Mouse (Mus musculus): ENCODE results near the gene Slco3a1.
"Not testable (repeated sequence)": the region's sequence is repeated elsewhere in the genome, so short reads cannot be mapped to it uniquely, and the experiment has no call there.

Slco3a1 gene

DNA sequence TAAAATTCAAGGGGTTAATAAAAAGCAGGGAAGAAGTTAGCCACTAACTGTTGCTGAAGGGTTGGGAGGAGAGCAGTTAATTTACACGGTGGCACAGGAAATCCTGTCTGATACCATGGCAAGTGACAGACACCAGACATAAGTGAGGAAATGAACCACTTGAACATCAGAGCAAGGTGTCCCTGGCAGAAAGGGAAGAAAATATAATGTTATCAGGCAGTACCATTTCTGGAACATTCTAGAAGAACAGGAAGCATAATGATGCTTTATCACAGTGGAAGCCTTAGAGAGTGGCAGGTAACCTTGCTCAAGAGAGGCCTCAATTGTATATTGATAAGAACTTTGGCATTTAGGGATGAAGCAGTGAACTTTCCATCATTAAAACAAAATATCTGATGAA lies 127.4 kb downstream of the Slco3a1 start:
- no peak for DNase-seq (ENCODE audit: low spot score)

GRCm38 (mm10) chr7:74425941-74426340 lies 128.6 kb downstream of the Slco3a1 start:
- DNase-seq (ENCODE audit: low spot score), result no peak

DNA sequence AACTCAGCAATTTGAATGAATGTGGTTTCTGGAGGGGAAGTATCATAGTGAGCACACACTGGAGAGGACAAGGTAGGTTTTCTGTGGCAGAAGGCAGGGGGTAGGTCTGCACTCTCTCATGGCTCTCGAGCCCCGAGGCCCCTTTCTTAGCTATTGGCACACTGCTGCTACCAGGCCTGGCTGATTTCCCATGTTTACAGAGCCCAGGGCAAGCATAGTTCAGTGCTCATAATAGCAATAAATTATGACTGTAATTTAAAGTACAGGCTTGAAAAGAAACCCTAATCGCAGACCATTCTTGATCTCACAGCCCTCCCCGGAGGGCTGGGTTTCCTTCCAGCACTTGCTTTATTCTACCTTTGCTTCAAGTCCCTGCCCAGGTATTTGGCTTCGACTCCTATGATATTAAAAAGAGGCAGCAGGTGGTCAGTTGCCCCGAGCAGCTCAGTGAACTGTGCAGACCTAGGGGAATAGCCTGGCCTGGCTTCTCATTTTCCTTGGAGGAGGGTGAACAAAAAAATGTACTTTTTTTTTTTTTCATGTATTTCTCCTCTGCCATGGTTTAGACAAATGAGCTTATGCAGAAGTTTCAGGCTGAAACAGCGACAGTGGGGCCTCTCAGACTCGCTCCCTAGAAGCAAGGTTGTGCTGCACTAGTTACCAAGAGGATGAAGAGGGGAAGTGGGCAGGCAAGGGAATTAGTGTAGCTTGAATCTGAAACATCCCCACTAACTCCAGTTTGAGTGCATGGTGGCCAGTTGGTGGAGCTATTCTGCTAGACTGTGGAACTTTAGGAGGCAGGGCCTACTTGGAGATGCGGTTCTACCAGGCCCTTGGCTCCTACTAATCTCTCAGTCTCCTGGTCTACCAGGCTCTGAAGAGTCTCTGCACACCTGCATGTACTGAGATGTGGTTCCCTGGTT lies 130.4 kb downstream of the Slco3a1 start:
- DNase-seq (ENCODE audit: low spot score), result peak; percentile 15

DNA sequence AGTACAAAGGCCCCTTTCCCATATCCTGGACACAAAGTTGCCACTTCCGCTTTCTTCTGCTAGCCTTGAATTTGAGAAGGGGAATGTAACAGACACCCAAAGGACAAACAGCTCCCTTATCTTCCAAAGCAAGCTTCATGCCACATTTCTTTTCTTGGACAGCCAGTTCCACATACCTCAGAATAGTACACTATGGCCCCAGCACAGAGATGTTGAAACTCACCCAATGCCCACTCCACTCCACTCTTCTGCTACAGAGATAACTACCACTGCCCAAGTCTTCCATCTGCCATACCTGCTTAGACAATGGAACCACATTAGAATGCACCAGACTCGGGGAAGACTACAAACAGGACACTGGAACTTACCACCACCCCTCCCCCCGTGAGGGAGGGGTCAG lies 131.3 kb downstream of the Slco3a1 start:
- DNase-seq (ENCODE audit: low spot score), result no peak

GRCm38 (mm10) chr7:74422731-74423130 lies 131.8 kb downstream of the Slco3a1 start:
- no peak for DNase-seq (ENCODE audit: low spot score)

DNA sequence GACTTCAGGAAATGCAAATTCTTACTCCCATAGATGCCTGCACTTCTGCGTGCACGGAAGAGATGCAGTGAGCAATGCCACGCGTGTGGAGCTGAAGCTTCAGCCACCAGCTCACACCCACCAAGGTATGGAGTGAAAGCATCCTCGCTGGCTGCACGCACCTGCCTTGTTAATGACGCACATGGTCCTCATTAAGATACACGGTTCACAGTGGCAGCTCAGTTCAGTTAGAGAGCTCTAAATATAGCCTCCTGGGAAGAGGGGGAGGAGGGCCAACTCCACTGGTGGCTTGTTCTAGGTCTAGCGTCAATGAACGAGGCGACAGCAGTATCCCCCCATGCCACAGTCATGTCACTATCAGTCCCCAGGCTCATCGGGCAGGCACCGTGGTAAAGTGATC lies 132.6 kb downstream of the Slco3a1 start:
- no peak for DNase-seq (ENCODE audit: low spot score)

- no peak for DNase-seq (ENCODE audit: low spot score)
Measured at GRCm38 (mm10) chr7:74421591-74421990, 133.0 kb downstream of the Slco3a1 start.

DNA sequence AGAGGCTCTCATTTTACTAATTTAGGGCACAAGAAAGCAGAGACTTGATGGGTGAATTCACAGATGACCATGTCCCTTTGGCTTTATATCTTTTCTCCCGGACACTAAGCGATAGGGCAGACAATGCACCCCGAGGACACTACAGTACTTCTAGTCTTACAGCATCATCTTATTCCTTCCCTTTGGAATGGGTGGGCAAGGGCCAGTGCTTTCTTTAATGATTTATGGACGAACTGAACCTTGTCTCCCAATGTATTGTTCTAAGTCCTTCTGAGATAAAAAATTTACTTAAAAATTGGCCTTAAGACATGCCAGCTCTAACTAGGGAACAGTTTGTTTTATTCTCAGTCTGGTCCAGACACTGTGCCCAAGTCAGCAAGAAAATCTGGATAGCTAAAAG lies 134.9 kb downstream of the Slco3a1 start:
- no peak for DNase-seq (ENCODE audit: low spot score)

DNA sequence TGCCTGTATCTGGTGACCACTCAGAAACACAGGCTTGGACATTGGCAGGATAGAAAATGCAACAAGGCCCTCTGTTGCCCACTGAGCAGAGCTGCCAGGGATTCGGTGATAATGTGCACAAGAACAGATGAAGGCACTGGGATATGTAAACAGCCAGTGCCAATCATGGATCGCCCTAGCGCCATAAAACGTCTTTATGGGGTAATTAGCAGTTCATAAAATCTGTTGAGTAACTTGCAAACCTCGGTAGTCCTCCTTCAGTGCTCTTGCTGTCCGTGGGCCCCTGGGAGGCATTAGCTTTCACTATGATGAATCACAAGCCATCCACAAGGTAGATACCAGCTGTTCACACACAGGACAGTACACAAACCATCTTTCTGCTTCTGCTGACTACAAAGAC lies 137.6 kb downstream of the Slco3a1 start:
- peak; percentile 18 for DNase-seq (ENCODE audit: low spot score)

- DNase-seq (ENCODE audit: low spot score), result no peak
Measured at GRCm38 (mm10) chr7:74415241-74415640, 139.3 kb downstream of the Slco3a1 start.

- DNase-seq (ENCODE audit: low spot score), result no peak
Measured at GRCm38 (mm10) chr7:74413738-74414716, 140.6 kb downstream of the Slco3a1 start.

DNA sequence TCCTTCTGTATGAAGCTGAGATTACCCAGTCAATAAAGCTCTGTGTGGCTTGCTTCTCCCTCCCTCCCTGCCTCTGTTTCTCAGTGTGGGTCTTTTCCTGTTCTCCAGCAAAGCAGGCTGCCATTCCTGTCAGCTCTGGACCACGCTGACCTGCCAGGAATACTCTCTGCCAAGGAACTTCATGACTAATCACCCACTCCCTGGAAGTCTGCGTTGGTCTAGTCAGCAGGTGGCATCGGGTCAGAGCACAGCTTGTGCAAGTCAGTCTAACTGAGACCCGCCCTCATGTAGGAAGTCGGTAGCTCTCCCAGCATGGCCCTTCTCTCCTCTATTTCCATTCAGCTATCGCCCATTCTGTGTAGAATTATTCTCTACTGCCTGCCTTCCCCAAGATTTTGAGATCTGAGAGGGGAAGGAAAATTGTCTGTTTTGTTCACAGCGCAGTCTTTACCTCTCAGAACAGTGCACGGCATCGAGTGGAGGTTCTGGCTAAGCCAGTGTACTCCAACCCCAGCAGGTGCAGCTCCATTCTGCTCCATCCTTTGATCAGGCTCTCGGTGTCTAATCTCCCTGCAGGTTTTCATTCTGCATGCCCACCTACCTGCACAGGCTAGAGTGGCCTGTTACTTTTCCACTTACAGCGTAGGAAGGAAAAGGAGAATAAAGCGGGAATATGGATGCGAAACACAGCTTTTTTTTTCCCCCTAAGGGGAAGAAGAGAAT lies 145.8 kb downstream of the Slco3a1 start:
- DNase-seq (ENCODE audit: low spot score), result no peak

GRCm38 (mm10) chr7:74407851-74408250 lies 146.7 kb downstream of the Slco3a1 start:
- DNase-seq (ENCODE audit: low spot score), result not testable (repeated sequence)

GRCm38 (mm10) chr7:74399729-74400128 lies 154.9 kb downstream of the Slco3a1 start:
- DNase-seq (ENCODE audit: low spot score), result no peak

- DNase-seq (ENCODE audit: low spot score), result no peak
Measured at GRCm38 (mm10) chr7:74399154-74399553, 155.4 kb downstream of the Slco3a1 start.

GRCm38 (mm10) chr7:74398326-74398725 lies 156.3 kb downstream of the Slco3a1 start:
- no peak for DNase-seq (ENCODE audit: low spot score)

GRCm38 (mm10) chr7:74391451-74391873 lies 163.1 kb downstream of the Slco3a1 start:
- DNase-seq (ENCODE audit: low spot score), result peak; percentile 40

DNA sequence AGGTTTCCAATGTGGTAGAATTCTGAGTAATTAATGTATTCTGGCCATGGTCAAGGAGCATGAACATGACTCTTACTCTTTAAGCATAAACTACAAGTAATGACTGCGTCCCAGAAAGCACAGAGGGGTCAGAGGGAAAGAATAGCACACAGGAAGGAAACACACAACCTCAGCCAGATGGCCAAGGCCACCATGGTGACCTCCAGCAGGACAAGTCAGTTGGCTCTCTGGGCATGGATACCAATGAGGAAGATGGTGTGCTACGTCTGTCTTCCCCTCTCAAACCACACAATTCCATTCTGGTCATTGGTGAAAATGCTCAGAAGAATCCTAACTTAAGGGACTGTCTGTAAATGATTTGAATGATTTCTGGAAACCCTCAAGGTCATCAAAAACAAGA lies 165.0 kb downstream of the Slco3a1 start:
- no peak for DNase-seq (ENCODE audit: low spot score)

DNA sequence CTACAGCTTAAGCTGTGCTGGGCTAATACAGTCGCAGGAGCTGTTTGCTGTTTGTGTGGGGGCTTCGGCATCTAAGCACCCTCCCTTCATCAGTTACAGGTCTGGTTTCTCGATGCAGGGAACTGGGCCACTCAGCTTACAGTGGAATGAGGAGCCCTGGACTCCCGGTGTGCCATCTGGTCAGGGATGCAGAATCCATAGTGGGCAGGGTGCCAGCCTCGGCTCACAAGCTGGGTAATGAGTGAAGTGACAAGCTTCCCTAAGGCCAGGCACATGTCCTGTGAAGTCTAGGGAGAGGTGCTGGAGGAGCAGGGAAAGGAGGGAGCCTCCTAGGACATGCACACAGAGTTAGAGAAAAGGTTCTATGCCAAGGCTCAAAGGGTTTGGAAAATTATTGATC lies 168.3 kb downstream of the Slco3a1 start:
- no peak for DNase-seq (ENCODE audit: low spot score)

DNA sequence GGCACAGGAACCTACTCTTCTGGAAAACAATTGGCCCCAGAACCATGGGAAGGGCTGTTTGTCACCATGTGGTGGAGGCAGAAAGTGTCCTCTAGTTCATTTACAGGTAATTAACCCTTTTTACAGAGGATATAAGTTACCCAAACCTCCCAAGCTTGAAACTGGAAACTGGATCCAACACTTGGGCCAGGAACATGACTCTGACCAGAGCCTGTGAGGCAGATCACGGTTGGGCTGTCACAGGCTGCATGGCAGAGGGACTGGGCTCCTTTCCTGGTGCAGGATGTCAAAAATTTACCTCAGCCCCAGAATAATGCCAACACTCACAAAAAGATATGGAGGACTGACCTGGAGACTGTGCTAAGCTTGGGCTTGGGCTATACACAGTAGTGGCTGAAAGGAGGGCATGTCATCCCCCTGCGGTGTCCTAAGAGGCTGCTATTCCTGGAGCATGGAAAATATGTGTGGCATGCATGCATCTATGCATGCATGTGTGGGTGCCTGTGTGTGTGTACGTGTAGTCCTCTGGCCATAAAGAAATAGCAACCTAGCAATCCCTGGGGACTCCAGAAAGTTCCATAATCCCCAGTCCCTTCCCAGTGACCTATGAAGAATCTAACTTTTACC lies 171.4 kb downstream of the Slco3a1 start:
- DNase-seq (ENCODE audit: low spot score), result no peak

- no peak for DNase-seq (ENCODE audit: low spot score)
Measured at GRCm38 (mm10) chr7:74382286-74382685, 172.3 kb downstream of the Slco3a1 start.

GRCm38 (mm10) chr7:74381881-74382281 lies 172.7 kb downstream of the Slco3a1 start:
- DNase-seq (ENCODE audit: low spot score), result no peak
